Mouse (Mus musculus): ENCODE measurements around the gene Nupr1.

Nupr1 gene

DNA sequence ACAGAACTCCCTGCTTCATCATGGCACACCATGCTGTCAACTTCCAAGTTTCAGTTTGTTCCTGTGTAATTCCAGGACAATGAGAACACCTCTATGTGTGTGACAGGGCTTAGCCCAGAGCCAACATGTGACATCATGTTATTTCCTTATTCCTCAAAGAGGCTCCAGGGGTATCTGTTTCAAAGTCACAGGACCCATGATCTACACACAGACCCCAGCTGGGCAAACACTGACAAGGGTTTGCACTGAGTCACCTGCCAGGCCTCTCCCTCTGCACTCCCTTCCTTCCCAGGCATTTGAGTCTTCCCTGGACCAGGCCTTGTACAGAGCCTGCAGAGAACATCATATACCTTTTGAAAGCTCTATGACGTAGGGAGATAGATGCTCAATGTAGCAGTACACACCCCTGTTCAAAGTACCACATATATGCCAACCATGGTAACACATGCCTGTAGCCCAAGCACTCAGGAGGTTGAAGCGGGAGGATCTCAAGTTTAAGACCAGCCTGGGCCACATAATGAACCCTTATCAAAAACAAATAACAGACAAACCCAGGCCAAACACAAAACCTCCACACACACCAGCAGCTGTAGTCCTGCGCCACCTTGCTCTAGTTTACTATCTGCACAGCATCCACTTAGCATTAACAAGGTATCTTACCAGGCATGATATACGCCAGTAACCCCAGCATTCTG lies at the start of gene Nupr1:
TSS of gene Nupr1 (minus strand) at position 38 of the 695 bp plus-strand sequence.
- no peak for DNase-seq

DNA sequence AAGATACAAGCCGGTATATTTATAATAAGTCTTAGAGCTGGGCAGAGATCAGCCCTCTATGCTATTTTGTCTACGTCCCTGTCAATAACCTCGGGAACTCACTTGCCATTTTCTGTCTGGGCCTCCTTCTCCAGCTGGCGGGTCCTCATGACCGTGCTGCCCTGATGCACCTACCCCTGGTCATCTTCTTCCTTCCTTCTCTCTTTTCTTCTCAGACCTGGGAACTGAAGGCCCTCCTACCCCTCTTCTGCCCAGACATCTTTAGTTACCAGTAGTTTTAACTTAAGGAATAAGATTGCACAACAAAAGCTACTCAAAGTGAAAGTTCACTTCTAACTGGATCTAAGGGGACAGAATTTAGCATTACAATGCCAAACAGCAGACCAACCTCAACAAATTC lies 49.0 kb upstream of the Nupr1 start:
- DNase-seq = no peak

DNA sequence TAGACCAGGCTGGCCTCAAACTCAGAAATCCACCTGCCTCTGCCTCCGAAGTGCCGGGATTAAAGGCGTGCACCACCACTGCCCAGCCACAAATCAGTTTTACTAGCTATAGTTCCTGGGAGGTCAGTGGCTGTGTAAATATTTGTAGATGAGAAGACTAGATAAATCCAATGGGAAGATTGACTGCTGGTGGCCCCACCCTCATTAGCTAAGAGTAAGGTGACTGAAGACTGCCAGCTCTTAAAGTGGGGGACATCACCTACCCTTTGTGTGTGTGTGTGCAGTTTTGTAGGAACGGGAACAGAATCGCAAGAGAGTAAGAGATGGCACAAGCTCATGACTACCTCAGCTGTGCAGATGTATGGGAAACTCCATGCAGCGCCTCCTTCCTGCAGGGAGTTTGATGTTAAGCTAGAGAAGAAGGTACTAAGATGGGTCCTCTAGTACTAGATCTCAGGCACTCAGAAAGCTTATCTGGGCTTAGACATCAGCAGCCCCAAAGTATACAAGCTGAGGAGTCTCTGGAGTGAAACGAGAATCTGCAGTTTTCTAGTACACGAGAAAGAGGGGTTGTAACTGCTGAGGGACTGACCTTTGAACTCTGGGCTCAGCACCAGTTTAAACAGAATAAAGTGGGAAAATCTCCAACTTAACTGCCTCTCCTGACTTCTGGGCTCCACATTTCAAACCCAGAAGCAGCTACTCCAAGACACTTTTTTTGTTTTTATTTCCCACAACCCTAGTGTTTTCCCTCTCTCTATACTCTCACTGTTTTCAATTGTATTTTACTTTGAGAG lies 48.1 kb upstream of the Nupr1 start:
- DNase-seq = no peak

DNA sequence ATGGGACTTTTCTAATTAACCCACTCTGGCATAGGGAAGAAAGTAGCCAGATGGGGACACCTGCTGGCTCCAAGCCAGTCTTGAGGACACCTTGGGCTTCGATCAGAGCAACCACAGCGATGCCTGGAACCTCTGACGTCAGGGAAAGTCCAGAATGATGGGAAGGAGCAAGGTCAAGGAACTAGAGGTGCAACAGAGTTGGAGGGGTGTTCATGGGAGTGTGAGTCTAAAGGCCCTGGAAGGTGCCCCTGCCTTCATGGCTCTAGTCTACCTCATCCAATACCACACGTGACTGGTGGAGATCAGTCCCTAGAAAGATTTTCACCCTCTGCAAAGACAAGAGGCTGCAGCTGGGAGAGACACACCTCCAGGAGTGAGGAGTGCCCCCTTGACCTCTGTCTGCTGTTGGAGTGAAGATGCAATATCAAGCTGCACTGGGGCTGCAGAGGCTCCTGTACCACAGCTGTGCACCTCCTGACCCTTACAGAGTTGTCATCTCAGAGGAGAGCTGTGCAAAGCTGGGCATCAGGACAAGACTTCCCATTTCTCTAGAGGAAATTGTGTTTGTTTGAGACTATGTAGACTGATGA lies 46.1 kb upstream of the Nupr1 start:
- no peak for DNase-seq

DNA sequence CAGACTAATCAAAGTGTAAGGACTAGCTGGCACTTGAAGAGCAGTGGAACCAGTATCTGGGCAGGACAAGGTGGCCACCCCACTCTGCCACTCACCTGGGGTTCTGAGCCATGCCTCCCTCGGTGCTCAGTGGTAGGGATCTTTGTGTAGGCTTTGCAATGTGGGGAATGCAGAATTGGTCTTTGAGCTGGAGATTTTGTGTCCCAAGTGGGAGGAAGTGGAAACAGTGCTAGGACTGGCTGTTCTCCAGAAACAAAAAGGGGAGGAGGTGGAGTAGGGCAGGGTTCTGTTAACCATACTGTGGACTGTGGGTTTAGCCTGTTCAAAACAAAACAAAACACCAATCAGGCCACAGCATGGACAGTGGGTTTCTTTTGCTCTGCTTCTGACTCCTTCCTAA lies 45.5 kb upstream of the Nupr1 start, which contains the start of gene Sult1a1:
TSS of gene Sult1a1 (minus strand) at position 226 of the 400 bp plus-strand sequence.
- DNase-seq = no peak

DNA sequence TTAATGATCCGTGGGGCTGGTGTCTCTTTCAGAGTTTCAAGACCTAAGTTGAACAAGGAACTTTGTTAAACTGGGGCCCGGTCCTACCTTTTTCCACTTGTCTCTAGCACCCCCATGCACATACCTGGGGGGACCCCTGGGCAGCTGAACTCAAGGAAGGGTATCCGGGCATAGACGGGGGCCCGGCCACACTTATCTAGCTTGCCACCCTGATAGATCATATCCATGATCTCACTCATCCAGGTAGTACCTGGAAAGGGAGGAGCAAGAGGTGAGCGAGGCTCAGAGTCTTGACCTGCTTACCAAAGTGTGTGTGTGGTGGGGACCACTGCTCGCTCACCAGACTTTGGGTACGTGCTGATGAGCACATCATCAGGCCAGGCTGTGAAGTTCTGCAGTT lies 44.4 kb upstream of the Nupr1 start:
- DNase-seq = no peak

DNA sequence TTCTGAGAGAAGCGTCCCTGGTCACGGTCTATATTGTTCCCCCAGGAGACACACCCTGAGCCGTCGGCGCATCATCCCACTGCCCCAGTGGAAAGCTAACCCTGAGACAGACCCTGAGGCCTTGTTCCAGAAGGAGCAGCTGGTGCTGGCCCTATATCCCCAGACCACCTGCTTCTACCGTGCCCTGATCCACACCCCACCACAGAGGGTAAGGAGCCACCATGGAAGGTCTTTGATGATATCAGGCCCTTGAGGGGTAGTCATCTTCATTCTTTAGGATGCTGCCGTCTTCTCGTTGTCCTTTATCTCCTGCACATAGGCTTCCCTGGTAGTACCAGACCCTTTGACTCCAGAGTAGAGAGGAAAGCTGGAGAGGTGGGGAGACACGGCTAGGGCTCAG lies 41.5 kb upstream of the Nupr1 start:
- DNase-seq = no peak

DNA sequence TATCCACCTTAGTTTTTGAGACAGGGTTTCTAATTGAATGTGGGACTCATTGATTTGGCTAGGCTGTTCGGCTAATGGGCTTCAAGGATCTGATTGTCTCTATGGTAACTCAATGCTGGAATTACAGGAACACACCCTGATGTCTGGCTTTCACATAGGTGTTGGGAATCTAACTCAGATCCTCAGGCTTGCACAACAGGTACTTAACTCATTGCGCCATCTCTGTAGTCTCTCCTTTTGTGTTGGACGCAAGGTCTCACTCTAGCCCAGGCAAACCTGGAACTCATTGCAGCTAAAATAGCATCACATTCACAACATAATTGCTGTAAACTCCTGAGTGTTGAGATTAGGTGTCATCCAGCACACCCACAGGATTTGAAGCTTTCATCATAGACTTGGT lies 39.5 kb upstream of the Nupr1 start:
- no peak for DNase-seq

DNA sequence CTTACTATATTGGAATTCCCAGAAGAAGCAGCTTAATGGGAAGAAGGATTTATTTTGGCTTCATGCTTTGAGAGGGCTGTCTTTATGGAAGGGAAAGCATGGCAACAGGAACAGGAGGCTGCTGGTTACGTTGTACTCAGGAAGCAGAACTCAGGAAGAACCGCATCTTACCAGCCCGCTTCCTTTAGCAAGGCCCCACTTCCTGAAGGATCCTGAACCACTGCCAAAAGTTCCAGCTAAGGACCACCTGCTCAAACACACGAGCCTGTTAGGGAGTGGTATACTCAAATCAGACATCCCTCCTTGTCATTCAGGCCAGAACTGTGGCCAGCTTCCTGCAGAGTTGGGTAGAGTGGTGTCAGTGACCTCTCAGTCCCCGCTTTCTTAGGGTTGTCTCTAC lies 37.8 kb upstream of the Nupr1 start:
- DNase-seq = no peak

DNA sequence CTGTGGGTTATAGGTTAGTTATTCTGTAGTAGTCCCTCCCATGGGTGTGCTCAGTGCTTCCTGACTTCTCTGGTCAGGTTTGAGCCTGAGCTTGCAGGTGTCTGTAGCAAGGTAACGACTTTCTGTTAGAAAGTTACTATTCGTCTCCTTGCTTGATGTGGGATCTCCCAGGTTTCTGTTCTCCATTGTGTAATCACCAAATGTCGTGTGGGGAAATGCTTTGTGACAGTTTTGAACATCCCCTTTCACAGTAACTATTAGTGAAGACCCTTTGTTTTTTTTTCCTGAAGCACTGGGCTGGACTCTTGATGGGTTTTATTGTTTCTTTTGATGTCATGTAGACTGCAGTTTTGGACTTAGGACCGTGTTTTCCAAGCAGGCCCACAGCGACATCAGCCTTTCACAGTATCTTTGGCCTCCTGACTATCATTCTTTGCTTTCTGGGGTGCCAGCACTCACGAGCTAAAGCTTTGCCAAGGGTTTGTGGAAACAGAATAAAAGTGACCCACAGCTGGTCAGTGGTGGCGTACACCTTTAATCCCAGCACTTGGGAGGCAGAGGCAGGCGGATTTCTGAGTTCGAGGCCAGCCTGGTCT lies 36.9 kb upstream of the Nupr1 start:
- no peak for DNase-seq

DNA sequence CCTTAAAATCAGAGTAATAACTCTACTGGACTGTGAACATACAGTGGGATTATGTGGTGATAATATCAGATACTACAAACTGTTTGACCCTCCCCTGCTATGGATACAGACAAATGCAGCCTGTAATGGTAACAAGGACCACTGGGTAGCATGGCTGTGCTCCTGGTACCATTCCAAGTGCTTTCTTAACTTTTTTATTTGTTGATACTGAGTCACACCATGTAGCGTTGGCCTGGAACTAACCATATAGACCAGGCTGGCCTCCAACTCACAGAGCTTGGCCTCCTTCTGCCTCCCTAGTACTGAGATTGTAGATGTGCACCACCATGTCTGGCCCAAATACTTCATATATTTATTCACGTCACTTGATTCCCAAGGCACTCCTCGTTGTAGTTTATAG lies 34.6 kb upstream of the Nupr1 start:
- no peak for DNase-seq

DNA sequence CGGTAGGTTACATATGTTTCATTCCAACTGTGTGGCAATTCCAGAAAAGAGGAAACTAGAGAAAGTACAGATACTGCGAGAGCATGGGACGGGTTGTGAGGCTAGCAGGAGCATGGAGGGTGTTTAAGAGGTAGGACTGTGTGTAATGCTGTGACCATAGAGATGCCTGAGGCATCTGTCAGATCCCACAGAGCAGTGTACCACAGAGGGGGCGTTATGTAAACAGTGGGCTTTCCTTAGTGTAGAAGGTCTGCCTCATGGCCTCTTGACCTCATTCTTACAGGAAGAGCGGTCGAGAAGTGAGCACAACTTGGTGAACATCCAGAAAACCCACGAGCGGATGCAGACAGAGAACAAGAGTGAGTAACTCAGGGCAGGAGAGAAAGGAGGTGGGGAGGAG lies 33.0 kb upstream of the Nupr1 start:
- DNase-seq = no peak

DNA sequence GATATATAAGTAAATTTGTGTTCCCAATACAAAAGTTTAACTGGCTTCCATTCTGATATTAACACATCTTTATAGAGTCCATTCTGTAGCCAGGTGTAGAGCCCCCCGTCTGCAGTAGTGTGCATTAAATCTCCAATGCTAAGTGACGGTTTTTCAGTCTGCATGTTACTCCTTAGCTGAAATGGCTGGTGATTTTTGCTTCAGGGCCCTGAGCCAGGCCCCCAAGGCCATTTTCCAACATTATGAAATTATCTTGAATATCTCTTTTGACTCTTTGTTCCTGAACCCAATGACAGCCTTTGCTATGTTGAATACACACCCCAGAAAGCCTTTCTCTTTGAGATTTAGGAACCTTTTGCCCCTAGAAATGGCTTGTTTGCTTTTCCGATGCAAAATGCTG lies 29.1 kb upstream of the Nupr1 start:
- DNase-seq = no peak

DNA sequence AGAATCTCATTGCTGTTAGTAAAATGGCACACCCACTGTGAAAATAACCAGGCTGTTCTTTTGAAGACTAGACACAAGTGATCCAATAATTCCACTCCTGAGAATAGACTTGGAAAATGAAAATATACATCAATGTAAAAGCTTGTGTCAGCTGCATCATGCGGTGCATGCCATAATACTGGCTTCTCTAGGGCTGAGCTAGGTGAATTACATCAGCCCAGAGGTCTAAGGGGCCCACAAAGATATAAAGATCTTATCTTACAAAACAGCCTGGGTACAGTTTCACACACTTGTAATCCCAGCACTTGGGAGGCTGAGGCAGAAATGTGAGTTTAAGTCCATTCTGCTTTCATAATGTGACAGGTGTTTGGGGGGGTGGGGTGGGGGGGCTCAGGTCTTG lies 26.9 kb upstream of the Nupr1 start:
- no peak for DNase-seq

DNA sequence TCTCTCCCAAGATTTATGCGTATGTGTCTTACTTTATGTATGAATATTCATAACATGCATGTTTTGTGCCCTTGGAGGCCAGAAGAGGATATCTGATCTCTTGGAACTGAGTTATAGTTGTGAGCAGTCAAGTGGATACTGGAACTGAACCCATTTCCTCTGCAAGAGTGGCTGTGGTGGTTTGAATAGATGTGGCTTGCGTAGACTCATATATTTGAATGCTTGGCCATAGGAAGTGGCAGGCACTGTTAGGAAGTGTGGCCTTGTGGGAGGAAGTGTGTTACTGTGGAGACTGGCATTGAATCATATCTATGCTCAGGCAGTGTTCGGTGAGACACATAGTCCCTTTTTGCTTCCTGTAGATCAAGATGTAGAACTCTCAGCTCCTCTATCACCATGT lies 25.0 kb upstream of the Nupr1 start:
- DNase-seq = no peak

DNA sequence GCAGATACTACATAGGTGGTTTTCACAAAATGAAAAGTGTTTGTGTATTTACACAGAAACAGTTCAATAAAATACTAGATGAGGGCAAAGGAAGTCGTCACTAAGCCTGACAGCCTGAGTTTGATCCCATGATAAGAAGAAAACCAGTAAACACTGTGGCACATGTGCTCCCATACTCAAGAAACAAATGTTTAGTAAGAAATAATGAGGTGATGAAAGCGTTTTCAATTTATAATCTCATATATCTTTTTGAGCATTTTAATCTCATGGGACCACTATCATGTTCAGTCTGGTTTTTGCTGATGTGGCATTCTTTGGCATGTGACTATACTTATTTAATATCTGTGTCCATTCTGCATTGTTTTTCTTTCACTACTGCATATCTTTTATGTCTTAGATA lies 23.3 kb upstream of the Nupr1 start:
- DNase-seq = no peak

DNA sequence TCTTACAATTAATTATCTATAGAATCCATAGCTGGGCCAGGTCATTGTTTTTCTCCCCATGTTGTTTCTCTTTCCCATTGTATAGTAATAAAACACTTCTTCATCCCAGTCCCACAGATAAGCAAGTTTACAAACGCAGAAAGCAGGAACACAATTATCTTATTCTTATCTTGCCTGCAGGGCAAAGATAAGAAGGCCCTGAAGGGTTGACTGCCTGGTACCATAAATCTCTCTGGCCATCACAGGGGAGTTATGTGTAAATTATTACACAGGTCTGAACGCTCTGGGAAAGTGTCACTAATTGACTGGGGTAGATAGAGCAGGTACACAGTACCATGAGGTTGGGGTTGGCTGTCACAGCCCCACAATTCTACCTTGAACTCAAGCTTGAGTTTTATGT lies 20.2 kb upstream of the Nupr1 start:
- DNase-seq = no peak

DNA sequence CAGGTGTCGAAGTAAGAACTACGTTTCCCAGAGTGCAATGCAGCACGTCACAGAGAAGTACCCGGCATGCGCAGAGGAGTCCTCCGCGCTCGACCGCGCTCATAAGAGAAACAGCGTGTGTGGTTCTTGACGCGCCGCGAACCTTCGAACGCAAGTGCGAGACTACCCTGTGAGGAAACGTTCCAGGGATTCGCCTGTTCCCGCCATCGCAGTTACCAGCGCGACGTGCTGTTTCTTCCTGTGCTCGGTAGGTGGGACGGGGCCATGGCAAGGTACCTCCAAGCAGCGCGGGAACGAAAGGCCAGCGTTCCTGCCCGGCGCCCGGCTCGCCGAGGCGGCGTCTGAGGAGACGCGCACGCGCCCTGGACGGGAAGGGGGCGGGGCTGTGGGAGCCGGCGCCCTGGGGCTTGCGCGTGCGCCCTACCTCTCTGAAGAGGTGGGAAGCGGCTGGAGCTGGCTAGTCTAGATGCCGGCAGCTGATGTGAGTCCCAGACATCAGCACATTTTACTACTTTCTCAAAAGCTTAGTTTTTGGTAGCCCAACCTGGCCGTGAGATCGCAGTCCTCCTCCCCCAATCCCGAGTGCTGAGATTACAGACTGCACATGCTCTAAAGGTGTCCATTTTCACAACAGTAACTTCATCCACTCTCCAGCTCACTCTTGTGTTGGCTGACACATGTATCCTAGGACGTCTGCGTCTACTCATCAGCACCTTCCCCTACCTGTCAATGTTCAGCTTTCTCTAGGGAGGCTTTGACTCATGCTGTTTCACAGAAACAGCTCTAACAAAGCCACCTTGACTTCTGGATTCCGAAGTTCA lies 18.8 kb upstream of the Nupr1 start, which contains the start of gene Sgf29:
TSS of gene Sgf29 (plus strand) at position 79 of the 821 bp plus-strand sequence.
- peak; percentile 96 for DNase-seq

DNA sequence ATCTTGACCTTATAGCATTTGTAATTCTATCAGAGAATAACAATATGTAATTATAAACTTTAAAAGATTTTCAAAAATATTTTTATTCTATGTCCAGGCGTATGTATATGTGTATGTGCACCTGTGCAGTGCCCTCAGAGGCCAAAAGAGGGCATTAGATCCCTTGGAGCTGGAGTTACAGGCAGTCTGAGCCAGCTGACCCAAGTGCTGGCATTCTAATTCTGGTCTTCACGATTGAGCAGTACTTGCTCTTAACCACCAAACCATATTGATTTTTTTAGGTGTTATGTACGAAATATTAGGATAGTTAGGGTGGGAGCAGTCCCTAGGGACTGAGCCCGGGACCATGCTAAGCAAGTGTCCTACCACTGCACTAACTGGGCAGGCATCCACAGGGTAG lies 17.8 kb upstream of the Nupr1 start:
- DNase-seq = no peak

DNA sequence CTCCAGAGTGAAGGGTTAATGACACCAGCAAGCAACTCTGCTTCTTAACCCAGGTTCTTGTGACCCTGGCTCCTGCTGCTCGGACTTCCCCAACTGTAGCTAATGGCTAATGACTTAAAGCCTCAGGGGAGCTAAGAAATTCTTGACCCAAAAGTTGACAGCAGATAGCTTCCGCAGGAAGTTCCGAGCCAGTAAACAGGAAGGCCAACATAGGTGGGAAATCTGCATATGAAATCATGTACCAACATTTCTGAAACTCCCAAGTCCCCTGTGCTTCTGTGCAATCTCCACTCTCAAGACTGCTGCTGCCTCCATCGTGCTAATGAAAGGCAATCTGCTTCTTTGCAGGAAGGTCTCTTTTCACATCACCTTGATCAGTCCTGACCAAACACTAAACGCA lies 15.0 kb upstream of the Nupr1 start:
- DNase-seq = no peak

DNA sequence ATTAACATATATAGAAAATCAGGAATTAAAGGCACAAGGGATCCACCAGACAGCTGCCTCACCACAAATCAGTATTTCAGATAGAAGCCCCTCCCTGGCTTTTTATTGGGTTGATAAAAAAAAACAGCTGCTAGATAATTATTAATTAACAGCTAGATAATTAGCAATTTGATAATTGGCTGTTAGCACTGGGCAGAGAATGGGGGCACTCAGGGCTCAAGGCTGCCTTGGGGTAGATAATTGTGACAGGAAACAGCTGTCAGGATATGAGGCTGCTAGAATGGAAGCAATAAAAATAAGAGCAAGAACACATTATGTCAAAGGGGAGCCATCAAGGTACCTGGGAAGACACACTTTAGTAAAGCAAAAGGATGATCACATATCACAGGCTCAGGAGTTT lies 14.3 kb upstream of the Nupr1 start:
- DNase-seq = no peak

DNA sequence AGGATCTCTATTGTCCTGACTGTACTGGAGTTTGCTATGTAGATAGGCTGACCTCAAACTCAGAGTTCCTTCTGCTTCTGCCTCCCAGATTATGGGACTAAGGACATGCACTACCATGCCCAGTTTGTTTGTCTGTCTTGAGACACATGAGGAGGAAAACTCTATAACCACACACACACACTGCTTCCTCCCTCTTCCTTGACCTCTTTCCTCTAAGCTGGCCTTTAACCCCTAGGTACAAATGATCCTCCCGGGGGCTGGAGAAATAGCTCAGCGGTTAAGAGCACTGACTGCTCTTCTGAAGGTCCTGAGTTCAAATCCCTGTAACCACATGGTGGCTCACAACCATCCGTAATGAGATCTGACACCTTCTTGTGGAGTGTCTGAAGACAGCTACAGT lies 13.7 kb upstream of the Nupr1 start:
- DNase-seq = no peak

DNA sequence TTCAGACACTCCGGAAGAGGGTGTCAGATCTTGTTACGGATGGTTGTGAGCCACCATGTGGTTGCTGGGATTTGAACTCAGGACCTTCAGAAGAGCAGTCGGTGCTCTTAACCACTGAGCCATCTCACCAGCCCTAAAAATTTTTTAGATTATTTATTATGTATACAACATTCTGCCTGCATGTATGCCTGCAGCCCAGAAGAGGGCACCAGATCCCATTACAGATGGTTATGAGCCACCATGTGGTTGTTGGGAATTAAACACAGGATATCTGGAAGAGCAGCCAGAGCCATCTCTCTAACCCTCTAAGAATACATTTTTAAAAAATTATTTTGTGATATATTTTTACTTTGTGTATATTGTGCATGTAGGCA lies 12.6 kb upstream of the Nupr1 start:
- DNase-seq = peak; percentile 43
